Mouse (Mus musculus) embryonic facial prominence, embryonic 12.5 days (tissue): Measurements from ENCODE around the gene Sh2d2a. TPM values are rescaled to one million over a fixed set of nuclear protein-coding genes. Genes with fewer than 3 reads are reported as not detected.
A peak's percentile ranks its signal among the peaks of the same experiment; 100 is the strongest.
"Not testable (repeated sequence)": the region's sequence is repeated elsewhere in the genome, so short reads cannot be mapped to it uniquely, and the experiment has no call there.

Experiments used
- ATAC-seq: fragments of 200-750 bp; cut with Nextera tagmentation; 2 replicates; pipeline ENCODE4 v1.8.0; 2017; ENCODE audit not compliant: insufficient number of reproducible peaks, insufficient read depth, low FRiP score, low TSS enrichment
- H3K27ac ChIP-seq: fragments of 300-500 bp; sonication (generic); 2 replicates; pipeline ENCODE4 v1.5.1; 2016; ENCODE audit warnings: mild to moderate bottlenecking
- H3K27me3 ChIP-seq: fragments of 300-500 bp; sonication (generic); 2 replicates; pipeline ENCODE4 v1.6.1; 2016; ENCODE audit warnings: mild to moderate bottlenecking, moderate library complexity
- H3K36me3 ChIP-seq: fragments of 300-500 bp; sonication (generic); 2 replicates; pipeline ENCODE4 v1.6.1; 2016; ENCODE audit warnings: mild to moderate bottlenecking
- H3K4me1 ChIP-seq: fragments of 300-500 bp; sonication (generic); 2 replicates; pipeline ENCODE4 v1.6.1; 2016
- H3K4me2 ChIP-seq: fragments of 300-500 bp; sonication (generic); replicated peaks from 2 replicates; pipeline ENCODE4 v1.6.1; 2016; ENCODE audit warnings: mild to moderate bottlenecking, moderate library complexity
- H3K4me3 ChIP-seq: fragments of 300-500 bp; sonication (generic); 2 replicates; pipeline ENCODE4 v1.5.1; 2016; ENCODE audit warnings: mild to moderate bottlenecking
- H3K9ac ChIP-seq: fragments of 300-500 bp; sonication (generic); 2 replicates; pipeline ENCODE4 v1.6.1; 2016; ENCODE audit warnings: mild to moderate bottlenecking, moderate library complexity
- H3K9me3 ChIP-seq: fragments of 300-500 bp; sonication (generic); 2 replicates; pipeline ENCODE4 v1.6.1; 2016; ENCODE audit warnings: mild to moderate bottlenecking, moderate library complexity
- WGBS: fragments of 180-500 bp; shearing (Covaris S2); methylation state at CpG from one replicate; pipeline ENCODE4 v1.1.7; 2016; 5-methylcytosine and 5-hydroxymethylcytosine counted together
- polyA plus RNA-seq: library from polyadenylated mRNA; unstranded; fragments of >200 nt; fragmentation: Nextera tagmentation; extraction: Ambion mirVana; gene quantifications from 2 replicates; pipeline ENCODE4 v1.2.1, GENCODE M21; 2016

The Sh2d2a gene
- polyA plus RNA-seq, 1 experiment from 2014 or later: not detected

DNA sequence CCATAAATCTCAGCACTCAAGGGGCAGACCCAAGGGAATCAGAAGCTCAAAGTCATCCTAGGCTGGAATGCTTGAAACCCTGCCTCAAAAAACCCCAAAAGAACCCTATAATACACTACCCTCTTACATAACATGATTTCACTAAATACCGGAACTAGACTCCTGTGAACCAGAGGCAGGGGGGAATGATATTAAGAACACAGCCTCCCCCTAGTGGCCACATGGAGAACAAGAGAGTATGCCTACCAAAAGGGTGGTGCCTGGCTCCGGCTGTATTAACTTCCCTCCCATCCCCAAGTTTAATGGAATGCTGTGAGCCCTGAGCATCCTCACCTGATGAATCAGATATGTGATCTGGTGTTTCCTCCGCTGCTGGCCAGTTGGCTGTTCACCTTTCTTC, 13.3 kb downstream of the Sh2d2a start:
- peaks cover 7% of the 10 kb centered on the region; the same call in 1 of the 2 replicates for H3K4me1 ChIP-seq
- H3K27me3 ChIP-seq: no peaks in the 10 kb centered on the region
- H3K9me3 ChIP-seq: no peaks in the 10 kb centered on the region
- H3K4me3 ChIP-seq: no peak overlapping the region
- no peak overlapping the region for H3K27ac ChIP-seq
- H3K9ac ChIP-seq: no peak overlapping the region
- H3K36me3 ChIP-seq: peaks cover 67% of the 10 kb centered on the region
- 25% methylated on average over 3 of the region's 3 CpGs for WGBS
- H3K4me2 ChIP-seq: no peak overlapping the region
- no peak for ATAC-seq

DNA sequence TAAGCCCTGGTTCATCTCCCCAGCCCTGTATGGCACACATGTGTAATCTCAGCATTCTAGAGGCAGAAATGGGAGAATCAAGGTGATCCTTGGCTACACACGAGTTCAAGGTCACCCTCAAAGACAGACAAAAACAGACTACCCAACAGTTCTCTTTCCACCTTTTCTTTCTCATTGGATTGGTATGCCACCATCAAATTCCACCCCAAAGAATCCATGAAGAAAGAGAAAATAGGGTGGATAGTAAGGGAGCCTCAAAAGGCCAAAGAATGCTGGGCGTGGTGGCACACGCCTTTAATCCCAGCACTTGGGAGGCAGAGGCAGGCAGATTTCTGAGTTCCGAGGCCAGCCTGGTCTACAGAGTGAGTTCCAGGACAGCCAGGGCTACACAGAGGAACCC, 17.6 kb downstream of the Sh2d2a start:
- not testable (repeated sequence) for H3K4me2 ChIP-seq, H3K9ac ChIP-seq
- 97% methylated on average over 4 of the region's 4 CpGs for WGBS

DNA sequence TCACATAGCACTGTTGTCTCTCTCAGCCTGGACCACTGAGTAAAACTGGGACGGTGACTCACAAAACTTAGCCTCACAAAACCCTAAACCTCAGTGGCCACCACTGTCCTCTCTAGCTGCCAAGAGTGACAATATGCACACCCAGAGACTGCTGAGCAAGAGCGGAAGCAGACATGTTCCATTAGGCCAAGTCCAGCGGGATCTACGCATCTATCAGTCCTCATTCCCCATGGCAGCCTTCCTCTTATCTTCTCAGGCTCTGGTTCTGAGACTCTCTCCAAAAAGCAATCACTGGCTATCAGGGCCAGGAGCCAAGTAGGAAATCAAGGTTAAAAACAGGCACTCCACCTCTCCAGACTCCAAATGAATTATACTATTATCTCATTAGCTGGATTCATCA, 31.2 kb downstream of the Sh2d2a start:
- Histone ChIP-seq H3K36me3 (peaks cover 25% of the 10 kb centered on the region), H3K9ac (no peak overlapping the region), H3K4me1 (no peaks in the 10 kb centered on the region), H3K27me3 (no peaks in the 10 kb centered on the region), H3K9me3 (no peaks in the 10 kb centered on the region), H3K4me3 (no peak overlapping the region), H3K27ac (no peak overlapping the region), H3K4me2 (no peak overlapping the region)
- no peak for ATAC-seq
- 96% methylated on average over 4 of the region's 4 CpGs for WGBS

More for the DNA sequence above, 17.6 kb downstream of the Sh2d2a start:
- H3K36me3 ChIP-seq: peaks cover 81% of the 10 kb centered on the region
- H3K4me1 ChIP-seq, H3K4me3 ChIP-seq, H3K27ac ChIP-seq, H3K27me3 ChIP-seq, ATAC-seq, H3K9me3 ChIP-seq: not testable (repeated sequence)

DNA sequence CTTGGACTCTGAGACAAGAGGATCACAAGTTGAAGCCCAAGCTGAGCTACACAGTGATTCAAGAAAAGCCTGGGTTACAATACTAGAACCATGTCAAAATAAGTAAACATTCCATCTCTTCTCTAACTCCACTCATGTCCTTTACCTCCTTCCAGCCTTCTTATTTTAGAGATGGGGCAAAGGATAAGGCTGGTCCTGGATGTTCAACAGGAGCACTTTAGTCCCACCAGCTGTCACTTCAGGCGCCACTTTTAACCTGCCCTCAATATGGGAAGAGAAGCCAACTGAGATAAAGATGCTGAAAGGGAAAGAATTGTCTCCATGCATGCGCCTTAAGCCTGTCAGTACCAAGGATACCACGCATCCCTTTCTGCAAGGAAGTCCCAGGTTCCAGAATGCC, 37.7 kb downstream of the Sh2d2a start:
- no peaks in the 10 kb centered on the region for H3K9me3 ChIP-seq

DNA sequence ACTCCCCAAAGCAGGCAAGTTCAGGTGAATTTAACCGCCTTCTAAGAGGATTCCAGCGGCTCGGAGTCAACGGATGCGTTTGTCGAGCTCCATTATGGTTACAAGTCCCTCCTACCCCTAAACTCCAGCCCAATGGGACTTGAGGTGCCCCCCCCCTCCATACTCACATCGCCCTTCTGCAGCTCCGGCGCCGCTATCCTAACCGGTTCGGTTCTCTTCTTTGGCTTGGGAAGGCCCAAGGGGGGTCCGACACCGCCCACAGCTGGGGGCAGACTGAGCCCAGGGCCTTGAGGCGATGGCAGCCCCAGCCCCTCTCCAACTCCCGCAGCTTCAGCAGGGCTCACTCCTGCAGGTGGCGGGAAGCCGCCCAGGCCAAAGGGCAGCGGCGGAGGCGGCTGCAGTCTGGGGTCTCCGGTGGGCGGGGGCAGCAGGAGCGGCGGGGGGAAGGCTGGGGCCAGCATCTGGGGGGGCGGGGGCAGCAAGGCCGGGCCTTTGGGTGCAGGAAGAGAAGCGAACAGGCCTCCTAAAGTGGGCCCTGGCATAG, 38.2 kb downstream of the Sh2d2a start:
- Histone ChIP-seq H3K9me3 (no peaks in the 10 kb centered on the region), H3K27me3 (no peaks in the 10 kb centered on the region), H3K36me3 (peaks cover 10% of the 10 kb centered on the region), H3K27ac (peak overlapping the region; percentile 91), H3K9ac (peak overlapping the region; percentile 98), H3K4me3 (peak overlapping the region; percentile 100), H3K4me1 (peaks cover 13% of the 10 kb centered on the region), H3K4me2 (peak overlapping the region; percentile 83)
- ATAC-seq: peak; percentile 6
- WGBS: under 1% methylated on average over 28 of the region's 28 CpGs

More for the DNA sequence above, 37.7 kb downstream of the Sh2d2a start:
- H3K4me3 ChIP-seq: peak overlapping the region; percentile 100
- H3K36me3 ChIP-seq: peaks cover 10% of the 10 kb centered on the region
- H3K27ac ChIP-seq: peak overlapping the region; percentile 91; the same call in 1 of the 2 replicates
- H3K4me2 ChIP-seq: peak overlapping the region; percentile 83
- H3K27me3 ChIP-seq: no peaks in the 10 kb centered on the region
- H3K9ac ChIP-seq: peak overlapping the region; percentile 98
- no peak for ATAC-seq
- WGBS: 0% methylated on average over 3 of the region's 3 CpGs
- peaks cover 13% of the 10 kb centered on the region for H3K4me1 ChIP-seq

DNA sequence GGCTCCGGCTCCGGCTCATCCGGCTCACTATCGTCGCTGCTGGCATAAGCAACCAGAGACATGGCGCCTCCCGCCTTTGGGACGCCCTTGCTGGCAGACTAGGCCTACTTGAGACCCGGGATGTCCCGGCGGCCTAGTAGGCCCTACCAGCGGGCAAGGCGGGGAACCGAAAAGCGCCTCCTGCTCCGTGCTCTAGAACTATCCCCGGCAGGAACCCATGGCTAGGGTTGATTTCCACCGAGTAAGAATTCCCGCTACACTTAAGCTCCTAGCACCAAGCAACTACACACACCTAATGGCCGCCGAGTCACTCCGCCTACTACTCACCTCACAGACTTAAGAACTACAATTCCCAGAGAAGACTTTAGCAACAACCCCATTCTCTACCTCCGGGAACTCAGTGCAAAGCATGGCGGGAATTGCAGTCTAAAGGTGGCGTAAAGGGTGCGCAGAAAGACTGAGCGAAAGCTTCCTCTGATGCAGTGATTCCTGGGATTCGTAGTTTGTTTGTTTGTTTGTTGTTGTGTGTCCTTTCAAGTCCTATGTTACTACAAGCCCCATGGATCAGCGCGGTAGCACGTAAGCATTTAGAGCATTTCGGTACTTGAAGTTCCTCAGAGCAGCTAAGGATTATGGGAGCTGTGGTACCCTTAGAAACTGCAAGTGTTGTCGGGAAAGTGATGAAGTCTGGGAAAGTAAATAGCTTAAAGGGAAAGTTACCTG, 38.9 kb downstream of the Sh2d2a start, which contains the start of gene Prcc:
TSS of gene Prcc (minus strand) at position 328 of the 723 bp plus-strand sequence.
- Histone ChIP-seq H3K4me3 (peak within 1 kb of the TSS; percentile 100), H3K9ac (peak within 1 kb of the TSS; percentile 98), H3K4me1 (peaks cover 13% of the 10 kb centered on the region), H3K9me3 (no peaks in the 10 kb centered on the region), H3K4me2 (peak within 1 kb of the TSS; percentile 83), H3K36me3 (peaks cover 5% of the 10 kb centered on the region), H3K27ac (peak within 1 kb of the TSS; percentile 91), H3K27me3 (no peaks in the 10 kb centered on the region)
- ATAC-seq: peak; percentile 97
- WGBS: under 1% methylated on average over 33 of the region's 33 CpGs

DNA sequence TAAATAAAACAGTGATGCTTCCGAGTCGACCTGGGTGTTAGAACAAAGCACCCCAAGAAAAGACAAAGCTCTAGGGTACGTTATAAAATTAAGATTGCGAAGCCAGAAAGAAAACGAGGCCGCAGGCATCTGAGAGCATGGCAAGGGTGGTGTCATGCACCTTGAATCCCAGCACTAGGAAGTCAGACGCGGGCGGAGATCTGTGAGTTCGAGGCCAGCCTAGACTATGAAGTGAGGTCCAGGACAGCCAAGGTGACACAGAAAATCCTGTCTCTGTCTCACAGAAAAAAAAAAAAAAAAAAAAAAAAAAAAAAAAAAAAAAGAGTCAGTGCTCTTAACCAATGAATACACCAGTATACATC, 39.4 kb downstream of the Sh2d2a start:
- peak overlapping the region; percentile 100 for H3K4me3 ChIP-seq
- peak overlapping the region; percentile 38 for H3K4me2 ChIP-seq
- no peak; the same call in 1 of the 2 replicates for ATAC-seq
- H3K9ac ChIP-seq: no peak overlapping the region
- H3K27me3 ChIP-seq: no peaks in the 10 kb centered on the region
- no peak overlapping the region for H3K27ac ChIP-seq
- H3K9me3 ChIP-seq: no peaks in the 10 kb centered on the region
- WGBS: 17% methylated on average over 10 of the region's 10 CpGs
- peaks cover 13% of the 10 kb centered on the region for H3K4me1 ChIP-seq
- no peaks in the 10 kb centered on the region for H3K36me3 ChIP-seq

DNA sequence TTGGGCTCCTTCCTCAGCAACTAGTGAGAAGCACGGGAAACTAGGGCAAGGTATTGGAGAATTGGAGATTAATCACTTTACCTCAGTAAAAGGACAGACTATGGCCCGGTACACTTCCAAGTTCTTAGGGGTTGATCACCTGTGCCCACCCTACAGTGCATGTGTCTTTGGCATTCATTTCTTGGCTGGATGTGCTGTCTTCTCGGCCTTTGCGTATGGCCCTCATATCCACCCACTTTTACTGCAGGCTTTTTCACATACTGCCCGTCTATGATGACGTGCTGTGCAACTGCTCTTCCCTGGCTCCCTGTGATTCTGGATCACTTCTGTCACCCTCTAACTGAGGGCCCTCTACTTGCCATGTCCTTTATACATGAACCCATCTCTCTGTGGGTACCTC, 39.9 kb downstream of the Sh2d2a start:
- Histone ChIP-seq H3K27me3 (no peaks in the 10 kb centered on the region), H3K36me3 (no peaks in the 10 kb centered on the region), H3K4me3 (peak overlapping the region; percentile 100; the same call in 1 of the 2 replicates), H3K27ac (no peak overlapping the region), H3K4me2 (peak overlapping the region; percentile 38), H3K9me3 (no peaks in the 10 kb centered on the region), H3K9ac (no peak overlapping the region), H3K4me1 (peaks cover 13% of the 10 kb centered on the region)
- ATAC-seq: no peak
- WGBS: 87% methylated on average over 6 of the region's 6 CpGs

DNA sequence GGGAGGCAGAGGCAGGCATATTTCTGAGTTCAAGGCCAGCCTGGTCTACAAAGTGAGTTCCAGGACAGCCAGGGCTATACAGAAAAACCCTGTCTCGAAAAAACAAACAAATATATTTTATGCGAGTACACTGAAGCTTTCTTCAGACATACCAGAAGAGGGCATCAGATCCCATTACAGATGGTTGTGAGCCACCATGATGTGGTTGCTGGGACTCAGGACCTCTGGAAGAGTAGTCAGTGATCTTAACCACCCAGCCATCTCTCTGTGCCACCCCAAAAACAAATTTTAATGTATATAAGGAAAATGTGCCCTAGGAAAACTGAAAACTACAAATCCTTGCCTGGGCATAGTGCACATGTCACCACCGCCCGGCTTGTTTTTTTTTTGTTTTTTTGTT, 40.8 kb downstream of the Sh2d2a start:
- WGBS: 79% methylated on average over 4 of the region's 4 CpGs

DNA sequence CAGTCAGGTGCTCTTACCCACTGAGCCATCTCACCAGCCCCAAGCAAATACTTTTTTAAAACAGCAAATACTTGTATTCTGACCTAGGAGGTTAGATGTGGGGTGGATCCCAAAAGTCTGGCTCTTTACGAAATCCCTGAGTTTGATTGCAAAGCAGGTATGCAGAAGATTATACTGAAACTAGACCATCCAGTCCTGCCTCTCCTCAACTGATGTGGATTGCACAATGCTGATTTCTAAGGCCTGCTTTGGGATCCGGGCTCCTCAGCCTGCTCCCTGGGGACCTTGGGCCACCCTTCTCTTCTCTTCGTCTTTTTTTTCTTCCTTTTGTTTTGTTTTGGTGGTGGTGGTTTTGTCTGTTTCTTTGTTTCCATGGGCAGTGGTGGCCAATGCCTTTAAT, 44.9 kb downstream of the Sh2d2a start:
- no peak overlapping the region for H3K4me3 ChIP-seq
- WGBS: 47% methylated on average over 3 of the region's 3 CpGs
- H3K9ac ChIP-seq: no peak overlapping the region
- H3K9me3 ChIP-seq: no peaks in the 10 kb centered on the region
- H3K4me1 ChIP-seq: no peaks in the 10 kb centered on the region
- ATAC-seq: no peak
- H3K36me3 ChIP-seq: no peaks in the 10 kb centered on the region
- no peaks in the 10 kb centered on the region for H3K27me3 ChIP-seq
- H3K4me2 ChIP-seq: no peak overlapping the region
- no peak overlapping the region for H3K27ac ChIP-seq

More for the DNA sequence above, 40.8 kb downstream of the Sh2d2a start:
- not testable (repeated sequence) for H3K9me3 ChIP-seq, H3K4me2 ChIP-seq, H3K4me3 ChIP-seq, H3K9ac ChIP-seq, H3K36me3 ChIP-seq, H3K27ac ChIP-seq, H3K27me3 ChIP-seq, ATAC-seq
- peaks cover 13% of the 10 kb centered on the region for H3K4me1 ChIP-seq

DNA sequence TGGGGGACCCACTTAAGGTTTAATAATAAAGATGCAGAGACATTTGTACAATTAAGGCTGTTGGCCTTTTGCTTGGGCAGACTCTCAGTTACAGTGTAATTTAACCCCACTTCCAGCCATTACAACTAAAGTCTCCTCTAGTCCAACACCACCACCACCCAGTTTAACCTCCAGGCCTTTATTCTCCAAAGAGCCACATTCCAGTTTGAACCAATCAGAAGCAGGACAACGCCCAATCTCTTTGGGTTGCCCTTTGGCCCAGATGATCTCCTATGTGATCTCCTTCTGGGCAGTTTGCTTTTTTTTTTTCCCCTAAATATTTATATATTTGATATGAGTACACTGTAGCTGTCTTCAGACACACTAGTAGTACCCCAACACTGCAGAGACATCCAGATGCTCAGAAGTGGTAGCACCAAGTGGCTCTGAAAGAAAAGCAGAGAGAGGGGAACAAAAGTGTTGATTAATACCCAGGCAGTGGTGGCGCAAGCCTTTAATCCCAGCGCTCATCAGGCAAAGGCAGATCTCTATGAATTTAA, 46.9 kb downstream of the Sh2d2a start:
- Histone ChIP-seq H3K9ac (no peak overlapping the region), H3K36me3 (no peaks in the 10 kb centered on the region), H3K27me3 (no peaks in the 10 kb centered on the region), H3K9me3 (no peaks in the 10 kb centered on the region), H3K4me1 (no peaks in the 10 kb centered on the region), H3K27ac (no peak overlapping the region), H3K4me2 (no peak overlapping the region), H3K4me3 (no peak overlapping the region)
- WGBS: 71% methylated on average over 3 of the region's 3 CpGs
- no peak for ATAC-seq

DNA sequence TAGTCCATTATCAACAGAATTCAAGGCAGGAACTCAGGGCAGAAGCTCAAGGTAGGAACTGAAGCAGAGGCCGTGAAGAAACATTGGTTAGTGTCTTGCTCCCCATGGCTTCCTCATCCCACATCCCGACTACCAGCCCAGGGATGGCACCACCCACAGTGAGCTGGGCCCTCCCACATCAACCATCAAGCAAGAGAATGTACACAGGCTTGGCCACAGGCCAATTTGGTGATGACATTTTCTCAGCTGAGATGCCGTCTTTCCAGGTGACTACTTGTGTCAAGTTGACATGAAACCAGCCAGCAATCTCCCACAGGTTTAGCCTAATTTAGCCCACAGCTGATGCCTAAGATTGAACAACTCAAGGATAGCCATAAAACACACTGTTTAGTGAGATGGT, 52.7 kb downstream of the Sh2d2a start:
- Histone ChIP-seq H3K4me3 (no peak overlapping the region), H3K9me3 (no peaks in the 10 kb centered on the region), H3K27ac (no peak overlapping the region), H3K9ac (no peak overlapping the region), H3K4me2 (no peak overlapping the region), H3K4me1 (no peaks in the 10 kb centered on the region), H3K36me3 (no peaks in the 10 kb centered on the region), H3K27me3 (no peaks in the 10 kb centered on the region)
- 74% methylated on average over 3 of the region's 3 CpGs for WGBS
- no peak for ATAC-seq
